ENCODE assay signal across 8 mouse cellular contexts in the genomic region with DNA sequence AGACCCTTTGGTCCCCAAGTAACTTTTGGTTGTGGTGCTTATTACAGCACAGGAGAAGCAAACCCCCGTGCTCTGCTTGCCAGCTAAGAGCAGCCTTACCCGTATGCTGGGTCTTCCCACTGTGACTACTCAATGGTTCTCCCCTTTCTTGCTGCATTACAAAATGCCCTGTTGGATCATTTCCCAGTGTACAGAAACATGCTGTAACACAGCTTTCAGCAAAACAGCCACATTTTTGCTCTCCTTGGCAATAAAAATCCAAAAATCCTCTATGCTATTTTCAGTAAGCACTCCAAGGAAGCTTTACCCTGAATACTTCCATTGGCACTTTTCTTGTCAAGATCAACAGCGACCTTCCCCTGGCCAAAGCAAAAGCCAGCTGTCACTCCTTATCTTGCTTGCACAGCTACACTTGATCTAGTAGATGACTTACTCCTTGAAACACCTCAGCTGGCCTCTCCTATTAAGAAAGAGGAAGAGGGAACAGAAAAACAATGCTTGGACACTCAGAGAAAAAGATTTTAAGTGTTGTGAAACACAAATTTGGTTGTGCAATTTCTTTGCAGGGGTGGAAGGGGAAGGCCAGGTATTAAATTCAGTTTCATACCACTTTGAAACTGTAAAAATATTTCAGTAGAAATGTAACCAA. TPM values are rescaled to one million over a fixed set of nuclear protein-coding genes. Genes with fewer than 3 reads are reported as not detected.
DNase-seq lines count a peak whose midpoint lies in the region; ATAC-seq and TF ChIP-seq lines count a peak whose summit lies in the region.

No protein-coding gene starts in this region.

- H3ac ChIP-seq in C2C12 (ENCODE audit: control insufficient read depth, insufficient read length, low read depth), result peak overlapping the region; percentile 41

- peaks cover 30% of the 10 kb centered on the region for H3K79me3 ChIP-seq in C2C12 (ENCODE audit: low read depth)

- 0 out of 2 replicates have a peak overlapping the region, but pooled peaks have one; percentile 64 for H3K4me2 ChIP-seq in forebrain, embryonic 12.5 days

- H3K4me1 ChIP-seq in cerebellum, adult 2 months (ENCODE audit: control insufficient read depth, insufficient read depth, low read length), result no peaks in the 10 kb centered on the region; the same call in 1 of the 2 replicates
- H3K4me1 ChIP-seq in forebrain, embryonic 12.5 days, result peaks cover 26% of the 10 kb centered on the region

- ATAC-seq in forebrain, embryonic 12.5 days (ENCODE audit: low FRiP score), result no peak
- ATAC-seq in CD4-positive, CD25-positive, alpha-beta regulatory T cell, adult 4 months, result no peak

- peaks cover 62% of the 10 kb centered on the region for H3K79me2 ChIP-seq in C2C12 (ENCODE audit: control insufficient read depth, insufficient read depth)

- no peak overlapping the region for H3K4me3 ChIP-seq in cerebellum, adult 2 months (replicated peaks; ENCODE audit: insufficient read depth, low read depth, low read length)
- no peak overlapping the region for H3K4me3 ChIP-seq in C2C12 (ENCODE audit: insufficient read depth, poor library complexity, severe bottlenecking)
- H3K4me3 ChIP-seq in forebrain, embryonic 12.5 days (replicated peaks), result no peak overlapping the region

- DNase-seq in cerebellum, adult 9-10 months, result peak; percentile 33
- DNase-seq in cerebellum, adult 2 months, result no peak
- DNase-seq in layer of hippocampus, adult 18-20 months (ENCODE audit: low spot score in 2 of 2), result peak; percentile 47 to 79
- DNase-seq in lung, postnatal 25 days (ENCODE audit: low spot score), result peak; percentile 72
- DNase-seq in left cerebral cortex, postnatal 36 days (ENCODE audit: low spot score in 2 of 2), result no peak

- no peak overlapping the region for H3K9ac ChIP-seq in forebrain, embryonic 12.5 days

- H3K9me3 ChIP-seq in forebrain, embryonic 12.5 days, result no peaks in the 10 kb centered on the region

- H3K27me3 ChIP-seq in cerebellum, adult 2 months (ENCODE audit: control insufficient read depth, insufficient read depth, low read length), result no peaks in the 10 kb centered on the region
- no peaks in the 10 kb centered on the region for H3K27me3 ChIP-seq in C2C12 (ENCODE audit: control insufficient read depth, insufficient read depth, insufficient read length)
- no peaks in the 10 kb centered on the region for H3K27me3 ChIP-seq in forebrain, embryonic 12.5 days

- intact Hi-C loops in left cerebral cortex, postnatal 36 days (cut with DNase I), result loop anchor here (5.0 kb wide), 2 partner anchors 42 to 177 kb away; partner anchors contain the start of gene Uso1

- no peak for TF ChIP-seq CTCF in cerebellum, adult 2 months (IDR thresholded peaks at IDR 0.05; ENCODE audit: borderline replicate concordance, insufficient read depth, low read depth, low read length)
- no peak for TF ChIP-seq CTCF in C2C12 (IDR thresholded peaks at IDR 0.05; ENCODE audit: control insufficient read depth, insufficient read depth, insufficient read length)

- whole genome bisulfite sequencing in cerebellum, adult 2 months, result under 1% methylated on average over 3 of the region's 3 CpGs
- 78% methylated on average over 3 of the region's 3 CpGs for WGBS in forebrain, embryonic 12.5 days

- no peak overlapping the region for H3K27ac ChIP-seq in cerebellum, adult 2 months (ENCODE audit: insufficient read depth, low read length)
- no peak overlapping the region for H3K27ac ChIP-seq in forebrain, embryonic 12.5 days

- H3K36me3 ChIP-seq in C2C12 (ENCODE audit: control insufficient read depth, insufficient read depth), result peaks cover 31% of the 10 kb centered on the region
- H3K36me3 ChIP-seq in forebrain, embryonic 12.5 days (replicated peaks), result peaks cover 11% of the 10 kb centered on the region

- no peak for TF ChIP-seq POLR2A in cerebellum, adult 2 months (IDR thresholded peaks at IDR 0.05; ENCODE audit: borderline replicate concordance, insufficient read depth, low read length)

TF ChIP-seq in C2C12, 6 proteins besides CTCF, POLR2A, EP300 and RAD21:
- TF ChIP-seq FOSL1 (IDR thresholded peaks at IDR 0.05; ENCODE audit: insufficient read depth, low read length, poor library complexity, severe bottlenecking), result no peak
- no peak for TF ChIP-seq MAX (IDR thresholded peaks at IDR 0.05)
- TF ChIP-seq MYOG (IDR thresholded peaks at IDR 0.05; ENCODE audit: control insufficient read depth, extremely low read depth, insufficient read length), result no peak
- TF ChIP-seq CEBPB (IDR thresholded peaks at IDR 0.05; ENCODE audit: low read depth), result no peak
TF ChIP-seq in C2C12: peak in this region for 0.

RNA-seq across cellular contexts. Expression of gene Rchy1, which starts 2.1 kb away (rescaled TPM):
- 51.3 and 55.1 TPM in 2 replicates for polyA plus RNA-seq in cerebellum, adult 2 months (2012; rRNA removed)
- polyA plus RNA-seq in C2C12 (2012; fragmentation: generic; extraction: Trizol), result 22.6 TPM
- 61.2 and 65.2 TPM in 2 replicates for polyA plus RNA-seq in forebrain, embryonic 12.5 days (2016; fragmentation: Nextera tagmentation; extraction: Ambion mirVana)
- total RNA-seq in layer of hippocampus, adult 18-20 months (2021), result 10 to 100 TPM; 50.2 to 52.5 TPM
- polyA plus RNA-seq in CD4-positive, CD25-positive, alpha-beta regulatory T cell, adult 4 months (2017; shearing (Covaris generic)), result 10 to 100 TPM; 81.8 to 84.6 TPM
- 10 to 100 TPM; 30.1 to 38.1 TPM for total RNA-seq in left cerebral cortex, postnatal 36 days (2021)

RNA-seq across cellular contexts. Expression of gene Odaph, which starts 26.5 kb away (rescaled TPM):
- 0.20 TPM in 1 of 2 replicates, not detected in the other for polyA plus RNA-seq in cerebellum, adult 2 months (2012; rRNA removed)
- not detected for polyA plus RNA-seq in C2C12 (2012; fragmentation: generic; extraction: Trizol)
- polyA plus RNA-seq in forebrain, embryonic 12.5 days (2016; fragmentation: Nextera tagmentation; extraction: Ambion mirVana), result not detected in 2 replicates
- total RNA-seq in layer of hippocampus, adult 18-20 months (2021), result not detected
- not detected for polyA plus RNA-seq in CD4-positive, CD25-positive, alpha-beta regulatory T cell, adult 4 months (2017; shearing (Covaris generic))
- not detected for total RNA-seq in left cerebral cortex, postnatal 36 days (2021)

Comparison
In these comparisons a context has a peak if more than half of its experiments do, and no peak if none do; other contexts are left out.
1. DNase-seq: peak in cerebellum, adult 9-10 months (single experiment), layer of hippocampus, adult 18-20 months (2 of 2) and lung, postnatal 25 days (single experiment); none in cerebellum, adult 2 months (0 of 2) and left cerebral cortex, postnatal 36 days (0 of 2).